Mouse (Mus musculus): ENCODE results near the gene Stap2. TPM values are rescaled to one million over a fixed set of nuclear protein-coding genes. Genes with fewer than 3 reads are reported as not detected.

Gene Stap2
- total RNA-seq, 2 experiments from 2014 or later, result 2.5 to 3.1 TPM

DNA sequence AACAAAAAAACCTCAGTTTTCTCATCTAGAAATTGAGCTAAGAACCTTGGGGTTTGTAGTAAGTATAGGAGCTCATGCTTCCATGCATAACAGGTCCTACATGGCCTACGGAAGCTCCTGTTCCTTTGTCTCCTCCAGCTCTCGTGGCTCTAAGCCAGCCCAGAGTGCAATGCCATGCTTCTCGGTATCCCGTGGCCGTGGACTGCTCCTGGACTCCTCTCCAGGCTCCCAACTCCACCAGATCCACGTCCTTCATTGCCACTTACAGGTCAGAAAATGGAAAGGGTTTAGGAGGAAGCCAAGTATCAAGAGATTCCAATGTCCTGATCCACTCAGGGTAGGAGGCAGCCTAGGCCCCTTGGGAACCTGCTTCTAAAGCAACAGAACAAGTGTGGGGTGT lies 51.6 kb downstream of the Stap2 start:
- intact Hi-C loops (cut with DNase I), result loop anchor here (10.0 kb wide), 1 partner anchor 1599 kb away; no protein-coding TSS in a partner anchor
- peak in 1 of 2 experiments; percentile 4 for DNase-seq (ENCODE audit: extremely low spot score in 1 of 2, low spot score in 2 of 2)
- no peak overlapping the region for H3K4me3 ChIP-seq

DNA sequence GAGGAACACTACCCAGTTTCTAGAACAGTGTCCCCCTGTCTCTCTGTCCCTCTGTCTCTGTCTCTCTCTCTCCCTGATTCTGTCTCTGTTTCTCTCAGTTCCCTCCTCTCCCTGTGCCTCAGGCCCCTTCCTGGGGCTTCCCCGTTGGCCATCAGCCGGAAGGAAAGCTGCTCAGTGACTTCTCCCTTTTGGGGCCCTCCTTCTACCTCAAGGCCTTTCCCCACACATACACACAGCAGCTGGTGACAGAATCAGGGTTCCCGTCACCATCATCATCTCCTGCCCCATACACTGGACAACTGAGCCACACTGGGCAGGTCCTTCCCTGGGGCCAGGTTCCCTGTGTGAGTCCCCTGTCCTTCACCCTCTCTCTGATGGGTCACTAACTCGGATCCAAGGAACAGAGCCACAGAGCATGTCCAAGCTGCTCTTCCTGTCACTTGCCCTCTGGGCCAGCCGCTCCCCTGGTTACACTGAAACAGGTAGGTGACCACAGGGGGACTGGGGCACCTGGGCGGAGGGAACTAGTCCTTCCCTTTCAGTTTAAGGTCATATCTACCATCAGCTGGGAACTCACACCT lies 52.8 kb downstream of the Stap2 start, which contains the start of gene Ebi3:
Gene Ebi3 (plus strand): TSS at position 194 of the 581 bp plus-strand sequence.
- Histone ChIP-seq H3K4me3 (no peak within 1 kb of the TSS), H3K27ac (no peak within 1 kb of the TSS)
- DNase-seq (ENCODE audit: extremely low spot score in 1 of 2, low spot score in 2 of 2), result peak in 1 of 2 experiments; percentile 7
- intact Hi-C loops (cut with DNase I), result loop anchor here (10.0 kb wide), 1 partner anchor 1598 kb away; no protein-coding TSS in a partner anchor
- no peak for TF ChIP-seq CTCF (IDR thresholded peaks at IDR 0.05)

More for the DNA sequence above, 51.6 kb downstream of the Stap2 start:
- no peak overlapping the region for H3K27ac ChIP-seq
- no peak for TF ChIP-seq CTCF (IDR thresholded peaks at IDR 0.05)

GRCm38 (mm10) chr17:55952041-55952440 lies 53.3 kb downstream of the Stap2 start:
- Histone ChIP-seq H3K27ac (no peak overlapping the region), H3K4me3 (no peak overlapping the region)
- intact Hi-C loops (cut with DNase I), result loop anchor here (10.0 kb wide), 1 partner anchor 1597 kb away; no protein-coding TSS in a partner anchor
- DNase-seq (ENCODE audit: extremely low spot score in 1 of 2, low spot score in 2 of 2), result no peak
- TF ChIP-seq CTCF (IDR thresholded peaks at IDR 0.05), result no peak

DNA sequence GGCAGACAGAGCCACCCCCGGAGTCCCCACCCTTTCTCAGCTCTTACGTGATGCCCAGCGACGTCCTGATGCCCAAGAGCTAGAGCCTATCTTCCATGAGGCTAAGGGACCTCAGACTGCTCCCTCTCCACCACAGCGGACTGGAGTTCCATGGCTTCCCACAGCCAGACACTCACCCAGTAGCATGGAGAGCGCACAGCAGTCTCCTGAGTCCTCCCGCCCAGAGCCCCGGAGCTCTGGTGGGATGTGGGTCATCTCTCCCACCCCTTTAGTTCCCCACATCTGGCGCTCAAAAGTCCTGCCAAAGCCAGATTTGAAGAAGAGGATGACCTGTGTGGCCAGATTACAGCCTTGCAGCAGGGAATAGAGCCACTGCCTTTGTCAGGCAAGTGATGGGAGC lies 54.8 kb downstream of the Stap2 start:
- TF ChIP-seq CTCF (IDR thresholded peaks at IDR 0.05), result no peak
- peak in 1 of 2 experiments; percentile 6 for DNase-seq (ENCODE audit: extremely low spot score in 1 of 2, low spot score in 2 of 2)
- intact Hi-C loops (cut with DNase I), result loop anchor here (10.0 kb wide), 1 partner anchor 1596 kb away; no protein-coding TSS in a partner anchor

DNA sequence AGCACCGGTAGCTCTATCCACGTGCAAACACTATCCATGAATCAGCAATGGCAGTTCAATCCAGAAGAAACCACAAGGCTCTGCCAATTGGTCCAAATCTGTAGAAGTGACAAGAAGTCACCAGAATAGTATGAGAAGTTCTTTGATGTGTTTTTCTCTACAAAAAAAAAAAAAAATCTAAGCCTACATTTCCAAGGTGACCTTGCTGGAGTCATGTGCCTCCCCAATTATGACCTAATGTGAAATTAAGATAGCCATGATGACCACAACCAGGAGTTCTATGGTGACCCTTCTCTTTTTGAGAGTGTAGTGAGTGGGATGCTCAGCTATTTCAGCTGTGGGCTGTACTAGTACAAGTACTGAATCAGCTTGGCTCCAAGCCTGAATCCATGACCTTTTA lies 56.0 kb downstream of the Stap2 start, which contains the start of gene Zfp119b:
Gene Zfp119b (minus strand): TSS at position 101 of the 400 bp plus-strand sequence.
- TF ChIP-seq CTCF (IDR thresholded peaks at IDR 0.05), result no peak
- Histone ChIP-seq H3K4me3 (no peak within 1 kb of the TSS), H3K27ac (no peak within 1 kb of the TSS)
- intact Hi-C loops (cut with DNase I), result no loop called here
- peak in 1 of 2 experiments; percentile 3 for DNase-seq (ENCODE audit: extremely low spot score in 1 of 2, low spot score in 2 of 2)

More for the DNA sequence above, 54.8 kb downstream of the Stap2 start:
- H3K27ac ChIP-seq, result no peak overlapping the region
- H3K4me3 ChIP-seq, result no peak overlapping the region

GRCm38 (mm10) chr17:55948647-55949046 lies 56.7 kb downstream of the Stap2 start:
- intact Hi-C loops (cut with DNase I), result no loop called here
- no peak for TF ChIP-seq CTCF (IDR thresholded peaks at IDR 0.05)
- Histone ChIP-seq H3K27ac (no peak overlapping the region), H3K4me3 (no peak overlapping the region)
- DNase-seq (ENCODE audit: extremely low spot score in 1 of 2, low spot score in 2 of 2), result no peak

Other genes with a start within 250 kb of the Stap2 start
- 1 to 10 TPM; 5.1 to 6.7 TPM for gene Zfp119a, start 126.7 kb downstream of the Stap2 start, total RNA-seq (2021)
- 1 to 10 TPM; 6.2 to 6.6 TPM for gene Zfp959, start 113.5 kb downstream of the Stap2 start, total RNA-seq (2021)
- gene Zfp119b, start 56.1 kb downstream of the Stap2 start, total RNA-seq (2021), result 1 to 10 TPM; 2.3 to 4.1 TPM
- gene Ebi3, start 52.9 kb downstream of the Stap2 start, total RNA-seq (2021), result 1 to 10 TPM; 1.2 to 1.4 TPM
- 10 to 100 TPM; 16.4 to 17.4 TPM for gene Yju2, start 46.5 kb downstream of the Stap2 start, total RNA-seq (2021)
- gene Shd, start 35.1 kb downstream of the Stap2 start, total RNA-seq (2021), result 10 to 100 TPM; 36.7 to 40.1 TPM
- 10 to 100 TPM; 88.7 to 90.6 TPM for gene Fsd1, start 19.1 kb downstream of the Stap2 start, total RNA-seq (2021)
- gene Mpnd, start 127 bp upstream of the Stap2 start, total RNA-seq (2021), result 10 to 100 TPM; 90.8 to 91.2 TPM
- 10 to 100 TPM; 38.9 to 43.2 TPM for gene Sh3gl1, start 31.1 kb upstream of the Stap2 start, total RNA-seq (2021)
- gene Chaf1a, start 34.9 kb upstream of the Stap2 start, total RNA-seq (2021), result 1 to 10 TPM; 1.6 to 2.0 TPM
- gene Ubxn6, start 69.4 kb upstream of the Stap2 start, total RNA-seq (2021), result 10 to 100 TPM; 91.2 to 98.3 TPM
- gene Hdgfl2, start 74.0 kb upstream of the Stap2 start, total RNA-seq (2021), result 100 to 1,000 TPM; 102 to 109 TPM
- 1 to 10 TPM; 5.0 to 7.4 TPM for gene Plin4, start 104.2 kb upstream of the Stap2 start, total RNA-seq (2021)
- under 1 TPM; 0.38 to 0.68 TPM for gene Plin5, start 112.0 kb upstream of the Stap2 start, total RNA-seq (2021)
- gene Lrg1, start 116.4 kb upstream of the Stap2 start, total RNA-seq (2021), result 1 to 10 TPM; 4.2 to 6.1 TPM
- gene Sema6b, start 134.8 kb upstream of the Stap2 start, total RNA-seq (2021), result 100 to 1,000 TPM; 117 to 125 TPM
- 1 to 10 TPM; 7.5 to 8.7 TPM for gene Tnfaip8l1, start 156.9 kb upstream of the Stap2 start, total RNA-seq (2021)
- gene Mydgf, start 178.3 kb upstream of the Stap2 start, total RNA-seq (2021), result 10 to 100 TPM; 39.5 to 41.2 TPM
- 10 to 100 TPM; 70.7 to 74.1 TPM for gene Dpp9, start 213.3 kb upstream of the Stap2 start, total RNA-seq (2021)